Mouse (Mus musculus): ENCODE results near the gene Bbs7.

GRCm38 (mm10) chr3:36644554-36645244, 31.4 kb upstream of the Bbs7 start:
- no peak for TF ChIP-seq CTCF (IDR thresholded peaks at IDR 0.05; ENCODE audit: low read depth, low read length)
- TF ChIP-seq POLR2A (IDR thresholded peaks at IDR 0.05; ENCODE audit: borderline replicate concordance, low read depth, low read length): no peak
